Mouse (Mus musculus): ENCODE measurements around the gene Hoxd4. TPM values are rescaled to one million over a fixed set of nuclear protein-coding genes. Genes with fewer than 3 reads are reported as not detected.

The Hoxd4 gene
- total RNA-seq, 2 experiments from 2014 or later: not detected

- DNase-seq (ENCODE audit: extremely low spot score in 1 of 2, low spot score in 2 of 2): no peak
- Histone ChIP-seq H3K27ac (no peak overlapping the region), H3K4me3 (no peak overlapping the region)
- intact Hi-C loops (cut with DNase I): no loop called here
- no peak for TF ChIP-seq CTCF (IDR thresholded peaks at IDR 0.05)
These were observed 42.0 kb downstream of the Hoxd4 start for GRCm38 (mm10) chr2:74753711-74754110.

- no peak for TF ChIP-seq CTCF (IDR thresholded peaks at IDR 0.05)
- no peak overlapping the region for H3K4me3 ChIP-seq
- intact Hi-C loops (cut with DNase I): no loop called here
- DNase-seq (ENCODE audit: extremely low spot score in 1 of 2, low spot score in 2 of 2): no peak
- no peak overlapping the region for H3K27ac ChIP-seq
These were observed 48.4 kb downstream of the Hoxd4 start for GRCm38 (mm10) chr2:74760146-74760545.

- intact Hi-C loops (cut with DNase I): no loop called here
- Histone ChIP-seq H3K4me3 (no peak overlapping the region), H3K27ac (no peak overlapping the region)
- TF ChIP-seq CTCF (IDR thresholded peaks at IDR 0.05): no peak
- DNase-seq (ENCODE audit: extremely low spot score in 1 of 2, low spot score in 2 of 2): no peak
These were observed 50.2 kb downstream of the Hoxd4 start for GRCm38 (mm10) chr2:74761941-74762340.

- peak in 1 of 2 experiments; percentile 30 for DNase-seq (ENCODE audit: extremely low spot score in 1 of 2, low spot score in 2 of 2)
- Histone ChIP-seq H3K27ac (no peak within 1 kb of the TSS), H3K4me3 (peak within 1 kb of the TSS; percentile 46)
- intact Hi-C loops (cut with DNase I): no loop called here
- TF ChIP-seq CTCF (IDR thresholded peaks at IDR 0.05): no peak
These were observed 51.0 kb downstream of the Hoxd4 start, which contains the start of gene Hoxd1 for GRCm38 (mm10) chr2:74762522-74763244. Hoxd1 (plus strand) TSS chr2:74762980.

GRCm38 (mm10) chr2:74763245-74763735 is 51.6 kb downstream of the Hoxd4 start:
- no peak for DNase-seq (ENCODE audit: extremely low spot score in 1 of 2, low spot score in 2 of 2)
- no peak overlapping the region for H3K27ac ChIP-seq
- no peak for TF ChIP-seq CTCF (IDR thresholded peaks at IDR 0.05)
- intact Hi-C loops (cut with DNase I): no loop called here
- H3K4me3 ChIP-seq: peak overlapping the region; percentile 46

GRCm38 (mm10) chr2:74763976-74764375 is 52.2 kb downstream of the Hoxd4 start:
- TF ChIP-seq CTCF (IDR thresholded peaks at IDR 0.05): no peak
- H3K27ac ChIP-seq: no peak overlapping the region
- intact Hi-C loops (cut with DNase I): no loop called here
- DNase-seq (ENCODE audit: extremely low spot score in 1 of 2, low spot score in 2 of 2): no peak
- H3K4me3 ChIP-seq: no peak overlapping the region

GRCm38 (mm10) chr2:74774359-74774758 is 62.6 kb downstream of the Hoxd4 start:
- no peak overlapping the region for H3K4me3 ChIP-seq
- intact Hi-C loops (cut with DNase I): loop anchor here (5.0 kb wide), 1 partner anchor 48 kb away; no protein-coding TSS in a partner anchor
- no peak overlapping the region for H3K27ac ChIP-seq
- no peak for DNase-seq (ENCODE audit: extremely low spot score in 1 of 2, low spot score in 2 of 2)
- no peak for TF ChIP-seq CTCF (IDR thresholded peaks at IDR 0.05)

GRCm38 (mm10) chr2:74777536-74778275 is 66.0 kb downstream of the Hoxd4 start:
- intact Hi-C loops (cut with DNase I): no loop called here
- no peak overlapping the region for H3K27ac ChIP-seq
- no peak for DNase-seq (ENCODE audit: extremely low spot score in 1 of 2, low spot score in 2 of 2)
- no peak for TF ChIP-seq CTCF (IDR thresholded peaks at IDR 0.05)
- H3K4me3 ChIP-seq: no peak overlapping the region

Small RNAs within 50 kb of the gene (microRNA-seq; reads per million reads assigned to microRNA genes)
- gene Gm44463 (0 reads per million in 2 experiments), gene Mir10b (12.4 to 26.8 reads per million in 2 experiments)

Other genes starting within 250 kb of the Hoxd4 start
- gene Lnpk, start 132.5 kb upstream of the Hoxd4 start, total RNA-seq (2021): 10 to 100 TPM; 73.0 to 75.9 TPM
- not detected for gene Evx2, start 52.4 kb upstream of the Hoxd4 start, total RNA-seq (2021)
- not detected for gene Hoxd13, start 43.6 kb upstream of the Hoxd4 start, total RNA-seq (2021)
- gene Hoxd12, start 36.9 kb upstream of the Hoxd4 start, total RNA-seq (2021): not detected
- not detected for gene Hoxd11, start 32.4 kb upstream of the Hoxd4 start, total RNA-seq (2021)
- not detected for gene Hoxd10, start 20.0 kb upstream of the Hoxd4 start, total RNA-seq (2021)
- not detected for gene Hoxd9, start 14.2 kb upstream of the Hoxd4 start, total RNA-seq (2021)
- gene Hoxd8, start 7.3 kb upstream of the Hoxd4 start, total RNA-seq (2021): not detected
- not detected for gene Hoxd3, start within 50 bp of the Hoxd4 start, total RNA-seq (2021)
- gene Gm28230, start 14.8 kb downstream of the Hoxd4 start, total RNA-seq (2021): not detected
- gene Hoxd1, start 51.1 kb downstream of the Hoxd4 start, total RNA-seq (2021): not detected
- 10 to 100 TPM; 46.8 to 48.5 TPM for gene Mtx2, start 113.9 kb downstream of the Hoxd4 start, total RNA-seq (2021)

All from left cerebral cortex, adult 2 months (tissue).